Mouse (Mus musculus) thymus, postnatal 4 days (tissue): ENCODE measurements around the gene Chrna3.

Experiments
- DNase-seq: peaks from one replicate; pipeline ENCODE4 v3.0.0; 2021

Chrna3 gene

DNA sequence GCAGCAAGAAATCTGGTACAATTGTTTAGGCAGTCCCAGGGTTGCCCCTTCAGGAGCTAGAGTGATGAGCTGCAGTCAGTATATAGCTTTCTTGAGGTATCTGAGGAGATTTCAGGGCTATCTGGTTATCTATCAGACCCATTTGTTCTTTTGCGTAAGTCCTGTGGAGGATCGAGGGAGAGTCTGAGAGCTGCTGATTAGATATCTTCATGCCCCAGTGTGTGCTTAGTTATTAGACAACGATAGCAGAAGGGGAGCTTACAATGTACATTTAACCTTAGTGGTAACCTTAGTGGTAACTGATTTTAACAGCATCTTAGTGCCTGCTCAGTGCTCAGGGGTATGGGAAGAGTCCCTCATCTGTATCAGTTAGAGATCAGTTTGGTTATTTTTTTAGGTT is 30.7 kb downstream of the Chrna3 start:
- DNase-seq: no peak

DNA sequence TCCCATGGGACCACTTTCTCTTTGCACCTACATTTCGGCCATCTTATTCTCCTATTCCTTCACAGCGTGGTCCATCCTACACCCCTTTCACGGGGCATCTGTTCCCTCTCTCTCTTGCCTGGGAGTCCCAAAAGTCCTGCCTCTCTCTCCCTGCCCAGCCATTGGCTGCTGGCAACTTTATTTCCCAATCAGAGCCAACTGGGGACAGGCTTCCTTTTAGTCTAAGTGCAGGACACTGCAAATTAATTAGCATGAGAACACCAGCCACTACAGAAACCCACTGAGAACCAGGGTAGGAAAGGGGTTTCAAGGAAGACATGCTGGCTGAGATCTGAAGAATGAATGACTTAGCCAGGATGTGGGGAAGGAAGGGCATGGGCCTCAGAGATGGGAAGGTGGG is 32.0 kb downstream of the Chrna3 start:
- no peak for DNase-seq

DNA sequence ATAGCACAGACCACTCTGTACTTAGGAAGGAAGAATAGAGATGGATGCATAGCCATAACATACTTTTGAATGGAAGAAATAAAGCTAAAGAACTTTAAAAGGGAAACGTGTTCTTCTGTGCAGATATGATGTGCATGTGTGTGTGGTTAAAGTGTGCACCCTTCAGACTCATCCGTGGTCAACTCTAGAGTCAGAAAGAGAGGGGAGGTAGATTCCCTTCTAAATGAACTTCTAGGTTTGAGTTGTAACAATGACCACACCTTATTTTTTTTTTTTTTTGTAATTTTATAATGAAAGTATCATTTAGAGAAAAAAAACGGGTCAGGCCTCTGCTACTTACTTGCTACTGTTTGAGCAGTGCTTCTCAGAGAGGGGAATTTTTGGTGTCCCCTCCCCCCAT is 36.0 kb downstream of the Chrna3 start:
- no peak for DNase-seq

DNA sequence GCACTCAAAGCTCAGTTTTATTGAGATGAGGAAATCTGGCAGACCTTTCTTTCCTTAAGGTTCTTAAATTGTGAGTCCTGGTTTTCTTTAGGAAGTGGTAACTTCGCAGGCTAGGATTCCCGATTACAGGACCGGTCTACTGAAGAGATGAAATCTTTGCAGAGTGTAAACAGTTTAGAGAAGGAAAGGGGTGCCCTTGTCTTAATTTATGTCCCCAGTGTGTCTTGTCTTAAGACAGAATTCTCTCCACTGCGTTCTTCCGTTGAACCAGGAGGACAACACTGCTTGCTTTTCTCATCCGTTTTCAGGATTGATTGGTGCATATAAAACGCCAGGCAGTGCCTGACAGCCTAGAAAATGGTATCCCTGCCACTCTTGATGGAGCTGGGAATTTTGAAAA is 44.0 kb downstream of the Chrna3 start:
- DNase-seq: no peak

DNA sequence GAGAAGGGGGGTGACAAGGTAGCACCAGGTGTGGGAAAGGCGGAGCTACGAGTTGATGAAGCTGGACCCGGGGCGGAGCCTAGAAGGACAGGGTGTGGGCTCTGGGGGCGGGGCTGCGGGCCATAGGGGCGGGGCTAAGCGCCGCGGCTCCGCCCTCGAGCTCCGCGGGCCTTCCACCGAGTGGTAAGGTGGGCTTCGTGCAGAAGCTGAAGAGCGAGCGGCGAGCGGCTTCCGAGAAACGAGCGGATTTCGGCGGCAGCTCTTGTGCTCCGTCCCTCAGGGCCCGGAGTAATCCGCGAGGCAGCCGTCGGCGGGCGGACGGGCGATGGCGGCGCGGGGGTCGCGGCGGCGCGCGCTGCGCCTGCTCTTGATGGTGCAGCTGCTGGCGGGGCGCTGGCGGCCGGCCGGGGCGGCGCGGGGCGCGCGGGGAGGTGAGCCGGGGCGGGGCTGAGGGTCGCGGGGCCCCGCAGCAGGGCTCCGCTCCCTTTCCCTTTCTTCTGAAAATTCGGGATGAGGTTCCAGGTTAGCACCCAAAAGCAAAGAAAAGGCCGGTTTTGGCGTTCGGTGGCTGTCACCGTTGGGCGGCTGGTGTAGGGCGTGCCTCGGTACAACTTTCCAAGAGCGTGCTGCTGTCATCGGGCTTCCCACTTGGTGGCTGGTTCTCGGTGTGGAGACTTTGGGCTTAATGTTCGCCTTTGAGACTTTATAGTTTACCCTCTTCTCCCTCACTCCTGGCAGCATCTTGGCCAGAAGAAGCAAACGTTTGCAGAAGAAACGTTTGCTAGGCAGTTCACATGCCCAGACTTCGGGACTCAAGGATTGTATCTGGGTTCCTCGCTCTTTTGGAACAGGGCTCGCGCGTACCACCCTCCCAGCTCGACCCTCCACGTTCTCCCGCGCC is 44.8 kb downstream of the Chrna3 start:
- DNase-seq: peak; percentile 64

DNA sequence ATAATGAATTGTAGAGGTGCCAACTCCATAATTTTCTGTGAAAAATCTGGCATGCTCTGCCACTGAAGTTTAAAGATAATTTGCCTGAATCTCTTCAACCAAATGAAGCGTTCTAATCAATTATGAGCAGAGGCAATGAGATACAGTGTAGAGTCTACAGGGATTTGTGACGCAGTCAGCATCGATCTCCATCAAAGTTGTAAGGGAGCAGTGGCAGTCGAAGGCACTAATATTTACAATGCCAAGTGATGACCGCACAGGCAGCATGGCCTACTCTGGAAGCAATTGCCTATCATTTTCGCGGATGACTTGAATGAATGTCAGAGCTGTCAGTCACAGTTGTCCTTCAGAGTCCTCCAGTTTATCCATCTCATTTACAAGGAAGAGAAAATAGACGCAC is 45.7 kb downstream of the Chrna3 start, which contains the start of gene Chrna5:
TSS of gene Chrna5 (plus strand) at position 207 of the 400 bp plus-strand sequence.
- no peak for DNase-seq

DNA sequence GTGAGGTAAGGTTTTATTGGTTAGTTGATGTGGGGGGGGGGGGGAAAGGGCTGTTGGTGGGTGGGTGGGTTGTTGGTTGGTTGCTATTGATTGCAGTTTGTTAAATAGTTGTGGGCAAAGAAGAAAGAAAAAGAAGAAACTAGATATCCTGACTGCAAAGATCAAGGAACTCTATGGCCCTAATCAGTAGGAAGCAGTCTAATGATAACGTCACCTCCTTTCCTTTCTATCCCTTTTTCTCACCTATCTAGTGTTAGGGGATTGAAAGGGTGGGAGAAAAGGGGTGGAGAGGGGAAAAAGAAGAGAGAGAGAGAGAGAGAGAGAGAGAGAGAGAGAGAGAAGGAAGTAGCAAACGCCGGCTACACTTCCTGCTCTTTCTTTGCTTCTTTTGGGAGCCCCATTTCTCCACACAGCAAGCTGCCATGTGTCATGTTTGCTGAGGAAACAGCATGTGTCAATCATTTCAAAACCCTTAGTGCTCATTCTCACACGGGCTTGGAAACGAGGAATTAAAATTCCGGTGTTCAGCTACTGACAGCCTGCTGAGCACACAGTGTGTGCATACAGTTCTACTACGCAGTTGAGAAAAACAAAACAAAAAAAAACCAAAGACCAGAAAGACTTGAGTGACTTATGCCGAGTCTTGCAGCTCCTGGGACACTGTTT is 56.3 kb downstream of the Chrna3 start:
- no peak for DNase-seq

DNA sequence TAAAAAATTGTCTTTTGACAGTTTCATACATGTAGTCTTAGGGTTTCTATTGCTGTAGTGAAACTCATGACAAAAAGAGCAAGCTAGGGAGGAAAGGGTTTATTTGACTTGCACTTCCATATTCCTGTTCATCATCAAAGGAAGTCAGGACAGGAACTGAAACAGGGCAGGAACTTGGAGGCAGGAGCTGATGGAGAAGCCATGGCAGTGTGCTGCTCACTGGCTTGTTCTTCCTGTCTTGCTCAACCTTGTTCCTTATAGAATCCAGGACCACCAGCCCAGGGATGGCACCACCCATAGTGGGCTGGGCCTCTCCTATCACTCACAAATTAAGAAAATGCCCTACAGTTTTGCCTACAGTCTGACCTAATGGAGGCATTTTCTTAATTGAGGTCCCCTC is 62.7 kb downstream of the Chrna3 start:
- DNase-seq: no peak

DNA sequence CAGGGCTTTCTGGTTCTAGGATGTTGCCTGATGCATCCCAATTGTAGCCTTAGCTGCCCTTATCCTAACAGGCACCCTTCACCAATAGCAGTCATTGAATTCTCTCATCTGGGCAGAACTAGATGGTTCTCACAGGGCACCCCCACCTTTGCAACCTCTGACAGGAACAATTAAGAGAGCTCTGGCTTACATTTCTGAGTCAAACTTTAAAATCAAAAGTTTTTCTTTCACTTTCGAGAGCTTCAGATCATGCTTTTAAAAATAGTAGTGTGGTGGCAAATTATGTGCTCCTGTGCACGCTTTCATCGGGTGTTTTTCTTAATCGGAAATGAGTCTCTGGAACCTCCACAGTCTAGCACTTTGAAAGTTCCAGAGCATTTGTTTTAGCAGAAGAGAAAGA is 65.3 kb downstream of the Chrna3 start:
- no peak for DNase-seq
